Comparison of ENCODE assay signal across 10 mouse cellular contexts in genomic region chr2:79056138-79056537, GRCm38 (mm10).
A peak's percentile ranks its signal among the peaks of the same experiment; 100 is the strongest.
DNase-seq lines count a peak whose midpoint lies in the region; ATAC-seq and TF ChIP-seq lines count a peak whose summit lies in the region.
"Had no signal": no experiment of that assay in that cellular context is flagged by ENCODE, and none has a peak within 500 bp of the region (broad histone marks: within the 10 kb centered on the region; RNA-seq: fewer than 3 reads in every experiment).

No protein-coding gene starts in this region.

- no peak overlapping the region for H3K4me3 ChIP-seq in lung, postnatal 0 days (ENCODE audit: low read depth, low read length)
- H3K4me3 ChIP-seq in lung, adult 2 months (replicated peaks; ENCODE audit: extremely low read depth, low read depth, low read length): no peak overlapping the region
- no peak overlapping the region for H3K4me3 ChIP-seq in midbrain, embryonic 15.5 days
- H3K4me3 ChIP-seq in kidney, embryonic 15.5 days (replicated peaks): no peak overlapping the region
- H3K4me3 ChIP-seq: hindbrain, embryonic 10.5 days had no signal

- H3K9ac ChIP-seq in lung, postnatal 0 days (replicated peaks; ENCODE audit: low read depth): no peak overlapping the region
- H3K9ac ChIP-seq in midbrain, embryonic 15.5 days: no peak overlapping the region
- no peak overlapping the region for H3K9ac ChIP-seq in kidney, embryonic 15.5 days

- no peak for TF ChIP-seq CTCF in lung, postnatal 0 days (IDR thresholded peaks at IDR 0.05)
- TF ChIP-seq CTCF in lung, adult 2 months (IDR thresholded peaks at IDR 0.05; ENCODE audit: insufficient read depth, low read length): no peak

- H3K36me3 ChIP-seq in lung, postnatal 0 days (ENCODE audit: insufficient read depth, low read length): no peaks in the 10 kb centered on the region
- H3K36me3 ChIP-seq in midbrain, embryonic 15.5 days (replicated peaks): no peaks in the 10 kb centered on the region
- H3K36me3 ChIP-seq in kidney, embryonic 15.5 days: no peaks in the 10 kb centered on the region
- H3K36me3 ChIP-seq: hindbrain, embryonic 10.5 days had no signal

- H3K4me1 ChIP-seq in lung, postnatal 0 days (ENCODE audit: insufficient read depth, low read depth, low read length): no peaks in the 10 kb centered on the region
- H3K4me1 ChIP-seq in lung, adult 2 months (ENCODE audit: control insufficient read depth, insufficient read depth, low read length): no peaks in the 10 kb centered on the region; the same call in 1 of the 2 replicates
- no peaks in the 10 kb centered on the region for H3K4me1 ChIP-seq in midbrain, embryonic 15.5 days
- no peaks in the 10 kb centered on the region for H3K4me1 ChIP-seq in kidney, embryonic 15.5 days

- H3K9me3 ChIP-seq in lung, postnatal 0 days (ENCODE audit: low read length): no peaks in the 10 kb centered on the region
- H3K9me3 ChIP-seq in midbrain, embryonic 15.5 days: no peaks in the 10 kb centered on the region
- no peaks in the 10 kb centered on the region for H3K9me3 ChIP-seq in kidney, embryonic 15.5 days (replicated peaks)
- H3K9me3 ChIP-seq: hindbrain, embryonic 10.5 days had no signal

- no peak for ATAC-seq in lung, postnatal 0 days
- ATAC-seq in granulocyte monocyte progenitor cell, adult 5-6 weeks (replicated peaks; ENCODE audit: poor library complexity, severe bottlenecking): peak; percentile 87
- no peak for ATAC-seq in midbrain, embryonic 15.5 days (replicated peaks)
- ATAC-seq in kidney, embryonic 15.5 days (replicated peaks; ENCODE audit: low FRiP score): no peak
- ATAC-seq: Patski had no signal

- no peaks in the 10 kb centered on the region for H3K27me3 ChIP-seq in lung, postnatal 0 days (replicated peaks; ENCODE audit: insufficient read depth, low read length)
- no peaks in the 10 kb centered on the region for H3K27me3 ChIP-seq in midbrain, embryonic 15.5 days (replicated peaks)
- H3K27me3 ChIP-seq in kidney, embryonic 15.5 days: no peaks in the 10 kb centered on the region
- H3K27me3 ChIP-seq: Patski had no signal

- no peak overlapping the region for H3K4me2 ChIP-seq in lung, postnatal 0 days (replicated peaks; ENCODE audit: low read depth, low read length)
- no peak overlapping the region for H3K4me2 ChIP-seq in midbrain, embryonic 15.5 days
- H3K4me2 ChIP-seq in kidney, embryonic 15.5 days: no peak overlapping the region
- H3K4me2 ChIP-seq: midbrain, embryonic 11.5 days had no signal

- peak; percentile 13 for DNase-seq in lung, postnatal 0 days (ENCODE audit: low spot score)
- no peak for DNase-seq in lung, adult 2 months
- peak; percentile 8 for DNase-seq in spleen, adult 12 weeks (ENCODE audit: low spot score)
- DNase-seq in urinary bladder, postnatal 4 days (ENCODE audit: low spot score in 2 of 2): no peak

- 76% methylated on average over 2 of the region's 2 CpGs for WGBS in lung, postnatal 0 days
- 61% methylated on average over 2 of the region's 2 CpGs for WGBS in lung, adult 2 months
- WGBS in midbrain, embryonic 15.5 days: 77% methylated on average over 2 of the region's 2 CpGs
- WGBS in kidney, embryonic 15.5 days: 77% methylated on average over 2 of the region's 2 CpGs

- TF ChIP-seq POLR2A in lung, adult 2 months (IDR thresholded peaks at IDR 0.05; ENCODE audit: borderline replicate concordance, extremely low read depth, low read depth, low read length): no peak

- no peak for TF ChIP-seq EP300 in lung, postnatal 0 days (IDR thresholded peaks at IDR 0.05)

- H3K27ac ChIP-seq in lung, postnatal 0 days (ENCODE audit: low read length): no peak overlapping the region
- H3K27ac ChIP-seq in midbrain, embryonic 15.5 days: no peak overlapping the region
- H3K27ac ChIP-seq in kidney, embryonic 15.5 days: no peak overlapping the region
- H3K27ac ChIP-seq: hindbrain, embryonic 10.5 days had no signal

Comparison
In these comparisons a context has a peak if more than half of its experiments do, and no peak if none do; other contexts are left out.
1. DNase-seq: peak in lung, postnatal 0 days (single experiment) and spleen, adult 12 weeks (single experiment); none in lung, adult 2 months (single experiment) and urinary bladder, postnatal 4 days (0 of 2).